Mouse (Mus musculus) CD4-positive, CD25-positive, alpha-beta regulatory T cell, adult 2 months (primary cell): ENCODE data around the gene Pex14.

Source experiments
- DNase-seq: peaks from one replicate; pipeline ENCODE4 v3.0.0-alpha.2; 2012; ENCODE audit warnings: low read depth, low spot score

Pex14 gene

GRCm38 (mm10) chr4:148985541-148986476, 113.9 kb downstream of the Pex14 start:
- no peak for DNase-seq

GRCm38 (mm10) chr4:148984701-148985540, 114.8 kb downstream of the Pex14 start:
- no peak for DNase-seq

GRCm38 (mm10) chr4:148982274-148982673, 117.4 kb downstream of the Pex14 start:
- no peak for DNase-seq

GRCm38 (mm10) chr4:148979837-148980236, 119.8 kb downstream of the Pex14 start:
- no peak for DNase-seq

- DNase-seq, result no peak
Measured at GRCm38 (mm10) chr4:148978926-148979325, 120.8 kb downstream of the Pex14 start.

GRCm38 (mm10) chr4:148978221-148978855, 121.3 kb downstream of the Pex14 start:
- DNase-seq, result no peak

GRCm38 (mm10) chr4:148974833-148975232, 124.8 kb downstream of the Pex14 start:
- DNase-seq, result no peak

- DNase-seq, result no peak
Measured at GRCm38 (mm10) chr4:148973387-148973786, 126.3 kb downstream of the Pex14 start.

- DNase-seq, result no peak
Measured at GRCm38 (mm10) chr4:148972707-148973106, 127.0 kb downstream of the Pex14 start.

- no peak for DNase-seq
Measured at GRCm38 (mm10) chr4:148971613-148972242, 127.9 kb downstream of the Pex14 start.

- no peak for DNase-seq
Measured at GRCm38 (mm10) chr4:148970742-148971141, 128.9 kb downstream of the Pex14 start.

GRCm38 (mm10) chr4:148969610-148970009, 130.1 kb downstream of the Pex14 start:
- DNase-seq, result no peak

GRCm38 (mm10) chr4:148968859-148969258, 130.8 kb downstream of the Pex14 start:
- DNase-seq, result no peak

GRCm38 (mm10) chr4:148966132-148966531, 133.5 kb downstream of the Pex14 start:
- no peak for DNase-seq

GRCm38 (mm10) chr4:148964541-148965310, 134.9 kb downstream of the Pex14 start:
- no peak for DNase-seq

- no peak for DNase-seq
Measured at GRCm38 (mm10) chr4:148962096-148962495, 137.6 kb downstream of the Pex14 start.

GRCm38 (mm10) chr4:148961081-148961480, 138.6 kb downstream of the Pex14 start:
- DNase-seq, result no peak

GRCm38 (mm10) chr4:148960011-148960410, 139.7 kb downstream of the Pex14 start:
- no peak for DNase-seq

GRCm38 (mm10) chr4:148955131-148955813, 144.4 kb downstream of the Pex14 start:
- DNase-seq, result no peak
